Mouse (Mus musculus) CD4-positive helper T cell, adult 2 months (primary cell): Measurements from ENCODE around the gene Tmtc2.
A peak's percentile ranks its signal among the peaks of the same experiment; 100 is the strongest.

Source experiments
- DNase-seq: peaks from one replicate; pipeline ENCODE4 v3.0.0-alpha.2; 2012; ENCODE audit warnings: low read depth, missing footprints, low spot score

Gene Tmtc2

GRCm38 (mm10) chr10:105573908-105574694 is at the start of gene Tmtc2:
Gene Tmtc2, minus strand, starts transcription at chr10:105574451.
- DNase-seq, result peak; percentile 77

- DNase-seq, result no peak
Observed at GRCm38 (mm10) chr10:105612117-105612516, 37.9 kb upstream of the Tmtc2 start.

GRCm38 (mm10) chr10:105598826-105599225 is 24.6 kb upstream of the Tmtc2 start:
- no peak for DNase-seq

- no peak for DNase-seq
Observed at GRCm38 (mm10) chr10:105597226-105597625, 23.0 kb upstream of the Tmtc2 start.

- DNase-seq, result no peak
Observed at GRCm38 (mm10) chr10:105595480-105596102, 21.3 kb upstream of the Tmtc2 start.

- DNase-seq, result no peak
Observed at GRCm38 (mm10) chr10:105588141-105588540, 13.9 kb upstream of the Tmtc2 start.

- no peak for DNase-seq
Observed at GRCm38 (mm10) chr10:105579318-105579717, 5.1 kb upstream of the Tmtc2 start.

- DNase-seq, result no peak
Observed at GRCm38 (mm10) chr10:105578291-105578845, 4.1 kb upstream of the Tmtc2 start.

GRCm38 (mm10) chr10:105574695-105575660 is 727 bp upstream of the Tmtc2 start:
- DNase-seq, result peak; percentile 79

GRCm38 (mm10) chr10:105573306-105573907 is 844 bp downstream of the Tmtc2 start:
- peak; percentile 49 for DNase-seq

- DNase-seq, result peak; percentile 40
Observed at GRCm38 (mm10) chr10:105572829-105573228, 1.4 kb downstream of the Tmtc2 start.

GRCm38 (mm10) chr10:105572301-105572700 is 1.9 kb downstream of the Tmtc2 start:
- DNase-seq, result no peak

- no peak for DNase-seq
Observed at GRCm38 (mm10) chr10:105571831-105572230, 2.4 kb downstream of the Tmtc2 start.

GRCm38 (mm10) chr10:105571019-105571418 is 3.2 kb downstream of the Tmtc2 start:
- DNase-seq, result no peak

GRCm38 (mm10) chr10:105569573-105569972 is 4.7 kb downstream of the Tmtc2 start:
- DNase-seq, result no peak

GRCm38 (mm10) chr10:105567825-105568531 is 6.3 kb downstream of the Tmtc2 start:
- no peak for DNase-seq

GRCm38 (mm10) chr10:105561548-105561947 is 12.7 kb downstream of the Tmtc2 start:
- no peak for DNase-seq

- no peak for DNase-seq
Observed at GRCm38 (mm10) chr10:105557581-105557980, 16.7 kb downstream of the Tmtc2 start.

GRCm38 (mm10) chr10:105556890-105557572 is 17.2 kb downstream of the Tmtc2 start:
- DNase-seq, result no peak

GRCm38 (mm10) chr10:105554153-105554552 is 20.1 kb downstream of the Tmtc2 start:
- no peak for DNase-seq
